Mouse (Mus musculus): ENCODE data around the gene Rabep2. TPM values are rescaled to one million over a fixed set of nuclear protein-coding genes. Genes with fewer than 3 reads are reported as not detected.
"Not testable (repeated sequence)": the region's sequence is repeated elsewhere in the genome, so short reads cannot be mapped to it uniquely, and the experiment has no call there.

Gene Rabep2
- 33.8 and 34.5 TPM in 2 replicates for polyA plus RNA-seq (2014; fragmentation: Nextera tagmentation; extraction: Ambion mirVana)

- Histone ChIP-seq H3K27me3 (ENCODE audit: insufficient read depth, low read length) (no peaks in the 10 kb centered on the region), H3K4me2 (peak within 1 kb of the TSS; percentile 86), H3K4me3 (ENCODE audit: low read depth, low read length) (peak within 1 kb of the TSS; percentile 65), H3K9me3 (ENCODE audit: low read depth, low read length) (no peaks in the 10 kb centered on the region), H3K36me3 (ENCODE audit: insufficient read depth) (peaks cover 19% of the 10 kb centered on the region; the same call in 1 of the 2 replicates), H3K4me1 (ENCODE audit: insufficient read depth) (no peaks in the 10 kb centered on the region), H3K9ac (peak within 1 kb of the TSS; percentile 84), H3K27ac (ENCODE audit: low read depth) (peak within 1 kb of the TSS; percentile 98)
- DNase-seq, result peak; percentile 97
- WGBS, result under 1% methylated on average over 80 of the region's 82 CpGs
- ATAC-seq (ENCODE audit: insufficient read depth), result peak; percentile 95
- no peak for TF ChIP-seq CTCF (IDR thresholded peaks at IDR 0.05; ENCODE audit: low read depth)
Measured at GRCm38 (mm10) chr7:126428631-126429502, at the start of gene Rabep2. TSS of gene Rabep2 (plus strand) at chr7:126428759.

GRCm38 (mm10) chr7:126383565-126383964 lies 45.0 kb upstream of the Rabep2 start:
- ATAC-seq (ENCODE audit: insufficient read depth) (no peak), DNase-seq (no peak)
- peaks cover 39% of the 10 kb centered on the region for H3K36me3 ChIP-seq (ENCODE audit: insufficient read depth)
- H3K9me3 ChIP-seq (ENCODE audit: low read depth, low read length), result no peaks in the 10 kb centered on the region
- TF ChIP-seq CTCF (IDR thresholded peaks at IDR 0.05; ENCODE audit: low read depth), result no peak
- no peak overlapping the region for H3K9ac ChIP-seq
- H3K27me3 ChIP-seq (ENCODE audit: insufficient read depth, low read length), result no peaks in the 10 kb centered on the region
- no peaks in the 10 kb centered on the region for H3K4me1 ChIP-seq (ENCODE audit: insufficient read depth)
- WGBS, result 86% methylated on average over 5 of the region's 5 CpGs
- no peak overlapping the region for H3K4me2 ChIP-seq
- H3K4me3 ChIP-seq (ENCODE audit: low read depth, low read length), result no peak overlapping the region
- H3K27ac ChIP-seq (ENCODE audit: low read depth), result no peak overlapping the region

GRCm38 (mm10) chr7:126388185-126388584 lies 40.4 kb upstream of the Rabep2 start:
- ATAC-seq (ENCODE audit: insufficient read depth) (no peak), DNase-seq (no peak)
- no peak overlapping the region for H3K27ac ChIP-seq (ENCODE audit: low read depth)
- H3K27me3 ChIP-seq (ENCODE audit: insufficient read depth, low read length), result no peaks in the 10 kb centered on the region
- H3K36me3 ChIP-seq (ENCODE audit: insufficient read depth), result peaks cover 69% of the 10 kb centered on the region
- no peak for TF ChIP-seq CTCF (IDR thresholded peaks at IDR 0.05; ENCODE audit: low read depth)
- 96% methylated on average over 1 of the region's 1 CpGs for whole genome bisulfite sequencing
- H3K4me1 ChIP-seq (ENCODE audit: insufficient read depth), result no peaks in the 10 kb centered on the region
- no peaks in the 10 kb centered on the region for H3K9me3 ChIP-seq (ENCODE audit: low read depth, low read length)
- H3K4me3 ChIP-seq (ENCODE audit: low read depth, low read length), result no peak overlapping the region
- H3K4me2 ChIP-seq, result no peak overlapping the region
- no peak overlapping the region for H3K9ac ChIP-seq

- not testable (repeated sequence) for H3K27ac ChIP-seq (ENCODE audit: low read depth); H3K27me3 ChIP-seq (ENCODE audit: insufficient read depth, low read length); H3K4me2 ChIP-seq; H3K9ac ChIP-seq; H3K9me3 ChIP-seq (ENCODE audit: low read depth, low read length); DNase-seq; ATAC-seq (ENCODE audit: insufficient read depth); H3K4me3 ChIP-seq (ENCODE audit: low read depth, low read length); H3K4me1 ChIP-seq (ENCODE audit: insufficient read depth)
- H3K36me3 ChIP-seq (ENCODE audit: insufficient read depth), result peaks cover 42% of the 10 kb centered on the region
- 88% methylated on average over 7 of the region's 7 CpGs for WGBS
Measured at GRCm38 (mm10) chr7:126392086-126392884, 36.3 kb upstream of the Rabep2 start.

- Histone ChIP-seq H3K27ac (ENCODE audit: low read depth) (peak within 1 kb of the TSS; percentile 60), H3K9me3 (ENCODE audit: low read depth, low read length) (no peaks in the 10 kb centered on the region), H3K36me3 (ENCODE audit: insufficient read depth) (peaks cover 4% of the 10 kb centered on the region; the same call in 1 of the 2 replicates), H3K4me1 (ENCODE audit: insufficient read depth) (0 out of 2 replicates have a peak, but pooled peaks cover 4% of the 10 kb centered on the region), H3K4me2 (peak within 1 kb of the TSS; percentile 71), H3K27me3 (ENCODE audit: insufficient read depth, low read length) (no peaks in the 10 kb centered on the region), H3K4me3 (ENCODE audit: low read depth, low read length) (peak within 1 kb of the TSS; percentile 87), H3K9ac (peak within 1 kb of the TSS; percentile 75)
- under 1% methylated on average over 59 of the region's 59 CpGs for WGBS
- ATAC-seq (ENCODE audit: insufficient read depth) (peak; percentile 100), DNase-seq (peak; percentile 99)
- no peak for TF ChIP-seq CTCF (IDR thresholded peaks at IDR 0.05; ENCODE audit: low read depth)
Measured at GRCm38 (mm10) chr7:126396298-126397119, 32.0 kb upstream of the Rabep2 start, which contains the start of gene Nfatc2ip. TSS of gene Nfatc2ip (minus strand) at chr7:126396737.

- ATAC-seq (ENCODE audit: insufficient read depth), result no peak
- DNase-seq, result no peak
- TF ChIP-seq CTCF (IDR thresholded peaks at IDR 0.05; ENCODE audit: low read depth), result no peak
- 43% methylated on average over 6 of the region's 6 CpGs for WGBS
- Histone ChIP-seq H3K4me3 (ENCODE audit: low read depth, low read length) (no peak overlapping the region), H3K4me1 (ENCODE audit: insufficient read depth) (0 out of 2 replicates have a peak, but pooled peaks cover 4% of the 10 kb centered on the region), H3K4me2 (peak overlapping the region; percentile 45), H3K27me3 (ENCODE audit: insufficient read depth, low read length) (no peaks in the 10 kb centered on the region), H3K27ac (ENCODE audit: low read depth) (no peak overlapping the region), H3K9me3 (ENCODE audit: low read depth, low read length) (no peaks in the 10 kb centered on the region), H3K9ac (no peak overlapping the region), H3K36me3 (ENCODE audit: insufficient read depth) (no peaks in the 10 kb centered on the region)
Measured at GRCm38 (mm10) chr7:126397221-126397620, 31.3 kb upstream of the Rabep2 start.
